Mouse (Mus musculus) activated CD4-positive, CD25-positive, alpha-beta regulatory T cell, adult 9 weeks (primary cell): ENCODE measurements around the gene Mak. TPM values are rescaled to one million over a fixed set of nuclear protein-coding genes. Genes with fewer than 3 reads are reported as not detected.

Experiments used
- polyA plus RNA-seq: library from polyadenylated mRNA; unstranded; fragments of 100-300 nt; shearing (Covaris generic); gene quantifications from one replicate; pipeline ENCODE4 v1.2.1, GENCODE M21; 2017

The Mak gene
- polyA plus RNA-seq: not detected

DNA sequence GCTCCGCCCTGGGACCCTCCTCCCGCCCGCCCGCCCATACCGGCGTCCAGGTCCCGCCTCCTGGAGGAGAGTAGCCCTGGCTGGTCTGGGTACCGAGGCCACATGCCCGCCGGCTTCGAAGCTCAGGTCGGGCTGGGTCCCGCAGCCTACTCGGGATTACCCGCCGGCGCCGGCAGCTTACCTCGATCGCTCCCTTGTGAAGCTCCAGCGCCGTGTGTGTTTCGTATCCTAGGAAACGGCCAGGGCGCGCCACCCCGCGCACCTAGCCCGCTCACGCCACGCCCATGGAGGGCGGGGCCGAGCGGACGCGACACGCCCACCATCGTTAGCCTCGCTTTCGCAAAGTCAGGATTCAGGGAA lies at the start of gene Mak:
Gene Mak (minus strand): TSS at position 286 of the 360 bp plus-strand sequence.

GRCm38 (mm10) chr13:41113940-41114339 lies 34.4 kb upstream of the Mak start, which contains the start of gene Sycp2l:
TSS of gene Sycp2l (plus strand) at chr13:41114307.

GRCm38 (mm10) chr13:41110935-41111334 lies 31.4 kb upstream of the Mak start, which contains the start of gene Gcm2:
TSS of gene Gcm2 (minus strand) at chr13:41111035.

GRCm38 (mm10) chr13:41015829-41016634 lies 63.5 kb downstream of the Mak start, which contains the start of gene Tmem14c:
TSS of gene Tmem14c (plus strand) at chr13:41016292.

DNA sequence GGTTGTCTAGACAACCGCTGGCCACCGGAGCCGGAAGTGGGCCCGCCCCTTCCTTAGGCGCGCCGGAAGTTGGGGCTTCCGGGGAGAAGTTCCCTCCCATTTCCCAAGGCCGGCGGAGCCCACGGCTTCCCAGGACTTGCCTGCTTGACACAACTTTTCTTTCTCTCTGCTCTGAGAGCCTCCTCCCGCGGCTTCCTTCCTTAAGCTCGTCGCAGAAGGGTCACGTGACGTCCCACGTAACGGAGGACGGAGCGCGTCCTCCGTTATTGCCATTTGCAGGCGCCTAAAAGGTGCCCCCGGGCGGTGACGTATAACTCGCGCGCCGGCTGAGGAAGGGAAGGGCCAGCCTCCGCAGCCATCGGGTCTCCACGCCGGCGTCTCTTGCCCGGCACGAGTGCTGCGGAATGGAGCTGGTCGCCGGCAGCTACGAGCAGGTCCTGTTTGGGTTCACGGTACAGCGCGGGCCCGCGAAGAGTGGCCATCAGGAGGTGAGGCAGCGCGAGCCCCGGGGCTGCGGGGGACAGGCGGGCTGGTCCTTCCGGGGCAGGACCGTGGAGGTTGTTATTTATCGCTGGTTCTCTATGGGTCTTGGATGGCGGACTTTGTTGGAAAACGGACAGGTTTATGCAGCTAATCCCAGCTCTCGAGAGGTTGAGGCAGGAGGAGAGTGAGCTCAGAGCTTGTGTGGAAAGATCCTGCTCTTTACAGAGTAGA lies 78.4 kb downstream of the Mak start, which contains the start of gene Pak1ip1:
Gene Pak1ip1 (plus strand): TSS at position 98 of the 714 bp plus-strand sequence.

Other genes with a start within 250 kb of the Mak start
- gene Gcnt2, start 220.0 kb downstream of the Mak start, polyA plus RNA-seq: 0.28 TPM
- gene Pak1ip1, start 78.7 kb downstream of the Mak start, polyA plus RNA-seq: 102 TPM
- 224 TPM for gene Tmem14c, start 63.4 kb downstream of the Mak start, polyA plus RNA-seq
- not detected for gene Gcm2, start 31.3 kb upstream of the Mak start, polyA plus RNA-seq
- 0.23 TPM for gene Sycp2l, start 34.6 kb upstream of the Mak start, polyA plus RNA-seq
- not detected for gene Elovl2, start 140.7 kb upstream of the Mak start, polyA plus RNA-seq
- gene Smim13, start 170.1 kb upstream of the Mak start, polyA plus RNA-seq: 2.1 TPM
- gene Gm17364, start 194.3 kb upstream of the Mak start, polyA plus RNA-seq: not detected